Mouse (Mus musculus) heart, embryonic 12.5 days (tissue): ENCODE measurements around the gene Spdef. TPM values are rescaled to one million over a fixed set of nuclear protein-coding genes. Genes with fewer than 3 reads are reported as not detected.

Source experiments
- ATAC-seq: fragments of 200-750 bp; cut with Nextera tagmentation; 2 replicates; pipeline ENCODE4 v1.8.0; 2017; ENCODE audit warnings: moderate TSS enrichment, moderate library complexity; ENCODE audit not compliant: insufficient number of reproducible peaks, low FRiP score
- H3K27ac ChIP-seq: fragments of 300-500 bp; sonication (generic); 2 replicates; pipeline ENCODE4 v1.5.1; 2016; ENCODE audit warnings: mild to moderate bottlenecking, moderate library complexity; ENCODE audit not compliant: poor library complexity, severe bottlenecking
- H3K27me3 ChIP-seq: fragments of 300-500 bp; sonication (generic); replicated peaks from 2 replicates; pipeline ENCODE4 v1.6.1; 2016; ENCODE audit warnings: mild to moderate bottlenecking, moderate library complexity
- H3K36me3 ChIP-seq: fragments of 300-500 bp; sonication (generic); 2 replicates; pipeline ENCODE4 v1.6.1; 2016; ENCODE audit warnings: mild to moderate bottlenecking, moderate library complexity
- H3K4me1 ChIP-seq: fragments of 300-500 bp; sonication (generic); replicated peaks from 2 replicates; pipeline ENCODE4 v1.6.1; 2016; ENCODE audit warnings: mild to moderate bottlenecking
- H3K4me2 ChIP-seq: fragments of 300-500 bp; sonication (generic); 2 replicates; pipeline ENCODE4 v1.6.1; 2016; ENCODE audit warnings: mild to moderate bottlenecking, moderate library complexity
- H3K4me3 ChIP-seq: fragments of 300-500 bp; sonication (generic); 2 replicates; pipeline ENCODE4 v1.5.1; 2016; ENCODE audit warnings: mild to moderate bottlenecking
- H3K9ac ChIP-seq: fragments of 300-500 bp; sonication (generic); 2 replicates; pipeline ENCODE4 v1.6.1; 2016; ENCODE audit warnings: mild to moderate bottlenecking, moderate library complexity
- H3K9me3 ChIP-seq: fragments of 300-500 bp; sonication (generic); replicated peaks from 2 replicates; pipeline ENCODE4 v1.6.1; 2016; ENCODE audit warnings: mild to moderate bottlenecking, moderate library complexity
- WGBS: fragments of 180-500 bp; shearing (Covaris S2); methylation state at CpG from one replicate; pipeline ENCODE4 v1.1.7; 2016; 5-methylcytosine and 5-hydroxymethylcytosine counted together
- polyA plus RNA-seq: library from polyadenylated mRNA; unstranded; fragments of >200 nt; fragmentation: Nextera tagmentation; extraction: Ambion mirVana; gene quantifications from 2 replicates; pipeline ENCODE4 v1.2.1, GENCODE M21; 2016

Spdef gene
- polyA plus RNA-seq, 1 experiment from 2014 or later, result 0.18 TPM

DNA sequence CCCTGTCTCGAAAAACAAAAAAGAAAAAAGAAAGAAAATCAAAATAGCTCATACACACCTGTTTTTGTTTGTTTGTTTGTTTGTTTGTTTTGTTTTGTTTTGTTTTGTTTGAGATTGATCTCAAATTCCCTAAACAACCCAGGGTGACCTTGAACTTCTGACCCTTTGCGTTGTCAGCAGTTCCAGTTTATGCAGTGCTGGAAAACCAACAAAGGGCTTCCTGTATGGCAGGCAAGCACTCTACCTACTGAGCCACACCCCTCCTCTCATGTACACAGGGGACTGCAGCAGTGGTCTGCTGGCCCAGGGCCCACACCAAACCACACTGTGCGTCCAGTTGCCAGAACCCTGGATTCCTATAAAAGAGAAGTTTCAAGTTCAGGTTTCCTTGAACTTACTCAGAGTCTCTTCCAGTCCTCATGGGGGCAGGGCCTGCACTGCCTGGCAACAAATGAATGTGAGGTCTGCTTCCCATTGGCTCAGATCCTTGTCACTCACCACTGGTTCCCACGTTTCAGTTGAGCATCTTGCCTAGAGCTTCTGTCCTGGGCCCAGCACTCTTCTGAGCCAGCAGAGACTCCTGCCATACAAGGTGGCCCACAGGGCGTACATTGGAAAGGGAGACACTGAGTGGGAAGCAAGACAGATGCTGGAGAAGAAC, 24.7 kb downstream of the Spdef start:
- Histone ChIP-seq H3K36me3 (no peaks in the 10 kb centered on the region), H3K4me2 (no peak overlapping the region), H3K4me3 (no peak overlapping the region), H3K9ac (no peak overlapping the region), H3K9me3 (peaks cover 14% of the 10 kb centered on the region), H3K27me3 (peaks cover 55% of the 10 kb centered on the region), H3K4me1 (peaks cover 13% of the 10 kb centered on the region), H3K27ac (no peak overlapping the region)
- no peak for ATAC-seq
- 58% methylated on average over 5 of the region's 5 CpGs for WGBS

DNA sequence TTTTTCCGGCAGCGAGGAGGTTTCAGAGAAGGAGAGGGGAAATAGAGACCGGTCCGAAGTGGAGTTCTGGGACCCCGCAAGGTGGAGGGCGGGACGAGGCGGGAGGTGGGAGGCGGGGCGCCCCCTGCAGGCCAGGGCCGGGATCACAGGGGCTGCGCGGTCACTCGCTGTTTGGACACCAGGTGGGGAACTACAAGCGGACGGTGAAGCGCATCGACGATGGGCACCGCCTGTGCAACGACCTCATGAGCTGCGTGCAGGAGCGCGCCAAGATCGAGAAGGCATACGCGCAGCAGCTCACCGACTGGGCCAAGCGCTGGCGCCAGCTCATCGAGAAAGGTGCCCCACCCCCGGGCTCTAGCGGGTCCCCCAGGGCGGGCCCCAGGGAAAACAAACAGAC, 26.2 kb downstream of the Spdef start:
- Histone ChIP-seq H3K9me3 (peaks cover 20% of the 10 kb centered on the region), H3K9ac (peak overlapping the region; percentile 40), H3K4me3 (peak overlapping the region; percentile 29), H3K4me1 (peaks cover 4% of the 10 kb centered on the region; the same call in 1 of the 2 replicates), H3K36me3 (no peaks in the 10 kb centered on the region), H3K27ac (no peak overlapping the region), H3K4me2 (peak overlapping the region; percentile 73), H3K27me3 (peaks cover 51% of the 10 kb centered on the region)
- WGBS, result 2% methylated on average over 34 of the region's 34 CpGs
- no peak; the same call in 1 of the 2 replicates for ATAC-seq

DNA sequence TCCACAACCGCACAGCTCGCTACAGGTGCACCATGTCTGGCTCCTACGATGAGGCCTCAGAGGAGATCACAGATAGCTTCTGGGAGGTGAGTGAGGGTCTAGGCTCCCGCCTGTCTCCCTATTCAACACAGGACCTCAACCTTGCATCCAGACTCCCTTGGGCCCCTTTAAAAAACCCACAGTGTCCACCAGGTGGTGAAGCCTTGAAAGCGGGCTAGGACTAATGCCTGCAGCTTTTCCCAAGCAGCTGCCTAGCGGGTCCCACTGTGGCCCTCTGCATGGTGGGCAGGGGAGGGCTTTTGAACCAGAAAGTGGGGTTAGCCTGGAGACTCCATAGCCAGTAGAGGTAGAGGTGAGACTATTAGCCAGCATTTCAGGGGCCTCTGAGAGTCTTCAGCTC, 26.9 kb downstream of the Spdef start:
- 68% methylated on average over 6 of the region's 6 CpGs for WGBS
- H3K9me3 ChIP-seq, result peaks cover 20% of the 10 kb centered on the region
- H3K27me3 ChIP-seq, result peaks cover 46% of the 10 kb centered on the region
- H3K4me3 ChIP-seq, result no peak overlapping the region
- H3K4me1 ChIP-seq, result peaks cover 4% of the 10 kb centered on the region; the same call in 1 of the 2 replicates
- no peaks in the 10 kb centered on the region for H3K36me3 ChIP-seq
- H3K4me2 ChIP-seq, result no peak overlapping the region
- H3K9ac ChIP-seq, result no peak overlapping the region
- ATAC-seq, result no peak
- no peak overlapping the region for H3K27ac ChIP-seq

DNA sequence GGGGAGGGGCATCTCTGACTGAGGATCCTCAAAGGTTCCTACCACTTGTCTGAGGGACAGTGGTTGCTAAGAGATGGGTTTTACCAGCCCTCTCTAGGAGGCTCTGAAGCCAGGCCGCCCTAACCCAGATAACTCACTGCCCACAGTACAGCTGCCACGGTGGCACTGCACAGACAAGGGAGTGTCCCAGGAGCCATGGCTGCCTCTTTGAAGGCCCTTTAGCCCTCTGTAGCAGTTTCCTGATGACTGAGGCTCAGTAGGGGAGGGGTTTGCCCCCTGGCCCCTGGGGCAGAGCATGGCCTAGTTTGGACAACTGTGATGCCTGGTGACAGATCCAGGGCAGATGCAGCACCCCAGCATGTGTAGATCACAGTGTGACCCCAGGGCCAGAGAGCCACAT, 27.9 kb downstream of the Spdef start:
- Histone ChIP-seq H3K9ac (no peak overlapping the region), H3K9me3 (peaks cover 16% of the 10 kb centered on the region), H3K27me3 (peaks cover 36% of the 10 kb centered on the region), H3K27ac (no peak overlapping the region), H3K4me1 (peaks cover 4% of the 10 kb centered on the region; the same call in 1 of the 2 replicates), H3K4me3 (no peak overlapping the region), H3K4me2 (no peak overlapping the region), H3K36me3 (no peaks in the 10 kb centered on the region)
- no peak for ATAC-seq
- 72% methylated on average over 2 of the region's 2 CpGs for WGBS

DNA sequence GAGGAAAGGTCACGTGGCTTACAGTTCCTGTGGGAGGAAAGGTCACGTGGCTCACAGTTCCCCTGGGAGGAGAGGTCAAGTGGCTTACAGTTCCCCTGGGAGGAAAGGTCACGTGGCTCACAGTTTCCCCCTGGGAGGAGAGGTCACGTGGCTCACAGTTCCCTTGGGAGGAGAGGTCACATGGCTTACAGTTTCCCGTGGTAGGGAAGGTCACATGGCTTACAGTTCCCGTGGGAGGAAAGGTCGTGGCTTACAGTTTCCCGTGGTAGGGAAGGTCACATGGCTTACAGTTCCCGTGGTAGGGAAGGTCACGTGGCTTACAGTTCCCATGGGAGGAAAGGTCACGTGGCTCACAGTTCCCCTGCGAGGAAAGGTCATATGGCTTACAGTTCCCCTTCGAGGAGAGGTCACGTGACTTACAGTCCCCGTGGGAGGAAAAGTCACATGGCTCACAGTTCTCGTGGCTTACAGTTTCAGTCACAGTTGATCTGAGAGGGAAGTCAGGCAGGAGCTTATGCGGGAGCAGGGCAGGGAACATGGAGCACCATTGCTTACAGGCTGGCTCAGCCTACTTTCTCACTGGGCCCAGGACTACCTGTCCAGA, 29.0 kb downstream of the Spdef start:
- H3K4me1 ChIP-seq, result peaks cover 4% of the 10 kb centered on the region; the same call in 1 of the 2 replicates
- 81% methylated on average over 17 of the region's 17 CpGs for WGBS
- H3K9me3 ChIP-seq, result peaks cover 16% of the 10 kb centered on the region
- H3K4me2 ChIP-seq, result no peak overlapping the region
- no peak for ATAC-seq
- H3K27ac ChIP-seq, result no peak overlapping the region
- no peaks in the 10 kb centered on the region for H3K36me3 ChIP-seq
- H3K4me3 ChIP-seq, result no peak overlapping the region
- no peak overlapping the region for H3K9ac ChIP-seq
- H3K27me3 ChIP-seq, result peaks cover 25% of the 10 kb centered on the region

- no peak for ATAC-seq
These were observed 37.6 kb downstream of the Spdef start for GRCm38 (mm10) chr17:27690993-27691693.

GRCm38 (mm10) chr17:27686395-27686794, 42.4 kb downstream of the Spdef start:
- no peak overlapping the region for H3K27ac ChIP-seq

More at GRCm38 (mm10) chr17:27690993-27691693, 37.6 kb downstream of the Spdef start:
- Histone ChIP-seq H3K27me3 (peaks cover 34% of the 10 kb centered on the region), H3K9ac (no peak overlapping the region), H3K4me1 (peaks cover 2% of the 10 kb centered on the region), H3K9me3 (no peaks in the 10 kb centered on the region; the same call in 1 of the 2 replicates), H3K4me3 (no peak overlapping the region), H3K36me3 (no peaks in the 10 kb centered on the region), H3K4me2 (no peak overlapping the region), H3K27ac (no peak overlapping the region)
- WGBS, result 66% methylated on average over 14 of the region's 14 CpGs

GRCm38 (mm10) chr17:27685550-27685913, 43.2 kb downstream of the Spdef start:
- H3K36me3 ChIP-seq, result no peaks in the 10 kb centered on the region
- no peaks in the 10 kb centered on the region; the same call in 1 of the 2 replicates for H3K9me3 ChIP-seq
- ATAC-seq, result 0 out of 2 replicates have a peak, but pooled peaks have one; percentile 10
- H3K4me2 ChIP-seq, result peak overlapping the region; percentile 87
- peak overlapping the region; percentile 44 for H3K4me3 ChIP-seq
- H3K27ac ChIP-seq, result no peak overlapping the region
- H3K27me3 ChIP-seq, result peaks cover 71% of the 10 kb centered on the region
- peak overlapping the region; percentile 65 for H3K9ac ChIP-seq
- 2% methylated on average over 11 of the region's 11 CpGs for WGBS
- H3K4me1 ChIP-seq, result peaks cover 17% of the 10 kb centered on the region

More at GRCm38 (mm10) chr17:27686395-27686794, 42.4 kb downstream of the Spdef start:
- Histone ChIP-seq H3K9me3 (no peaks in the 10 kb centered on the region; the same call in 1 of the 2 replicates), H3K4me3 (no peak overlapping the region), H3K9ac (no peak overlapping the region), H3K4me1 (peaks cover 17% of the 10 kb centered on the region), H3K27me3 (peaks cover 71% of the 10 kb centered on the region), H3K4me2 (no peak overlapping the region), H3K36me3 (no peaks in the 10 kb centered on the region)
- 37% methylated on average over 5 of the region's 5 CpGs for WGBS
- ATAC-seq, result no peak

DNA sequence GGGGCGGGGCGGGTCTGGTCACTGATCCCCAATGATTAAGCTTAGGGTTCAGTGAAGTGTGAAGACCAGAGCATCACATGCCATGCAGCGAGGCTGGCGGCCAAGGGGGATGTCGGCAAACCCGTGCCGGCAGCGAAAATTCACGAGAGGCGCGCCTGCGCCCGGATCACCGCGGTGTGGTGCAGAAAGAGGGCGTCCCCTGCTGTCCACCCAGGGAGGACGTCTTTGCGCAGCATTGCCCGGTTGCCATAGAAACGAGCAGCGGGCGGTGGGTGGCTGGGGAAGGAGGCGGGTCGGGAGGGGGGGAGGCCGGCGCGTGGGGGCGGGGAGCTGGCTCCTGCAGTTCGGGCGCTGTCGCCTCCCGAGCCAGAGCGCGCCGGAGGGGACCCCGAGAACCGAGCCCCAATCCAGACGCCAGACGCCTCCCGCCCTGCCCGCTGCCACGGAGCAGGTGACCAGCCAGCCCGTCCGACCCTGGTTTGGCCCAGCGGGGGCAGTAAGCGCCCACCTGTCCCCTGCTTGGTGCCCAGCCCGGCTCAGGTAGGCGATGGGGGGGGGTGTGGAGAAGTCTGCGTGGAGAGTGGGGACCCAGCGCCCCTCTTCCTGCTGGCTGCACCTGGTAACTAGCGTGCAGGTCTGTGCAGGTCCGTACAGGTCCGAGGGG, 43.7 kb downstream of the Spdef start:
- under 1% methylated on average over 47 of the region's 53 CpGs for WGBS
- H3K27ac ChIP-seq, result no peak overlapping the region
- ATAC-seq, result no peak
- H3K9me3 ChIP-seq, result no peaks in the 10 kb centered on the region; the same call in 1 of the 2 replicates
- H3K4me2 ChIP-seq, result peak overlapping the region; percentile 87
- H3K36me3 ChIP-seq, result no peaks in the 10 kb centered on the region
- peaks cover 18% of the 10 kb centered on the region for H3K4me1 ChIP-seq
- H3K4me3 ChIP-seq, result peak overlapping the region; percentile 44
- peaks cover 70% of the 10 kb centered on the region for H3K27me3 ChIP-seq
- H3K9ac ChIP-seq, result peak overlapping the region; percentile 65

- H3K36me3 ChIP-seq, result no peaks in the 10 kb centered on the region
- H3K27me3 ChIP-seq, result peaks cover 17% of the 10 kb centered on the region
- no peak overlapping the region for H3K4me3 ChIP-seq
- H3K27ac ChIP-seq, result no peak overlapping the region
- ATAC-seq, result peak; percentile 51; the same call in 1 of the 2 replicates
- H3K4me1 ChIP-seq, result peaks cover 13% of the 10 kb centered on the region
- H3K4me2 ChIP-seq, result no peak overlapping the region
- no peak overlapping the region for H3K9ac ChIP-seq
- no peaks in the 10 kb centered on the region; the same call in 1 of the 2 replicates for H3K9me3 ChIP-seq
- 40% methylated on average over 11 of the region's 11 CpGs for WGBS
These were observed 49.6 kb downstream of the Spdef start for GRCm38 (mm10) chr17:27678924-27679813.
